Mouse (Mus musculus): ENCODE measurements at regions not wholly inside any gene's neighbourhood (a gene's known extent, or its start where the extent isn't known, plus 50 kb on each side); places are given as distances from the start of the nearest gene placed in this dataset.

GRCm38 (mm10) chr7:36150871-36151560 lies 348.2 kb upstream of the Zfp507 start:
- no peaks in the 10 kb centered on the region for H3K27me3 ChIP-seq (ENCODE audit: control insufficient read depth, insufficient read depth, low read length)
- H3K36me3 ChIP-seq (ENCODE audit: control insufficient read depth, insufficient read depth, low read length), result no peaks in the 10 kb centered on the region
- H3K4me1 ChIP-seq (ENCODE audit: control insufficient read depth, insufficient read depth, low read length), result no peaks in the 10 kb centered on the region
- H3K27ac ChIP-seq (ENCODE audit: control insufficient read depth, insufficient read depth, low read depth, low read length), result no peak overlapping the region
- H3K4me3 ChIP-seq (ENCODE audit: control insufficient read depth, low read depth, low read length), result no peak overlapping the region
- TF ChIP-seq POLR2A (IDR thresholded peaks at IDR 0.05; ENCODE audit: control insufficient read depth, low read depth, low read length) (no peak), CTCF (IDR thresholded peaks at IDR 0.05; ENCODE audit: control insufficient read depth, insufficient read depth, insufficient replicate concordance, low read depth, low read length) (no peak)

- Histone ChIP-seq H3K36me3 (ENCODE audit: control insufficient read depth, insufficient read depth, low read length) (no peaks in the 10 kb centered on the region), H3K4me3 (ENCODE audit: control insufficient read depth, low read depth, low read length) (no peak overlapping the region), H3K27me3 (ENCODE audit: control insufficient read depth, insufficient read depth, low read length) (no peaks in the 10 kb centered on the region), H3K4me1 (ENCODE audit: control insufficient read depth, insufficient read depth, low read length) (no peaks in the 10 kb centered on the region), H3K27ac (ENCODE audit: control insufficient read depth, insufficient read depth, low read depth, low read length) (no peak overlapping the region)
- TF ChIP-seq CTCF (IDR thresholded peaks at IDR 0.05; ENCODE audit: control insufficient read depth, insufficient read depth, insufficient replicate concordance, low read depth, low read length), result no peak
- no peak for TF ChIP-seq POLR2A (IDR thresholded peaks at IDR 0.05; ENCODE audit: control insufficient read depth, low read depth, low read length)
These were observed 333.8 kb upstream of the Zfp507 start for GRCm38 (mm10) chr7:36136571-36136970.

- H3K4me1 ChIP-seq (ENCODE audit: control insufficient read depth, insufficient read depth, low read length), result no peaks in the 10 kb centered on the region
These were observed 331.8 kb upstream of the Zfp507 start for GRCm38 (mm10) chr7:36134557-36134956.

GRCm38 (mm10) chr7:36133658-36134143 lies 330.9 kb upstream of the Zfp507 start:
- no peaks in the 10 kb centered on the region for H3K4me1 ChIP-seq (ENCODE audit: control insufficient read depth, insufficient read depth, low read length)
- no peaks in the 10 kb centered on the region for H3K27me3 ChIP-seq (ENCODE audit: control insufficient read depth, insufficient read depth, low read length)
- TF ChIP-seq POLR2A (IDR thresholded peaks at IDR 0.05; ENCODE audit: control insufficient read depth, low read depth, low read length) (no peak), CTCF (IDR thresholded peaks at IDR 0.05; ENCODE audit: control insufficient read depth, insufficient read depth, insufficient replicate concordance, low read depth, low read length) (no peak)
- H3K4me3 ChIP-seq (ENCODE audit: control insufficient read depth, low read depth, low read length), result no peak overlapping the region
- no peak overlapping the region for H3K27ac ChIP-seq (ENCODE audit: control insufficient read depth, insufficient read depth, low read depth, low read length)
- no peaks in the 10 kb centered on the region for H3K36me3 ChIP-seq (ENCODE audit: control insufficient read depth, insufficient read depth, low read length)

More at GRCm38 (mm10) chr7:36134557-36134956, 331.8 kb upstream of the Zfp507 start:
- TF ChIP-seq POLR2A (IDR thresholded peaks at IDR 0.05; ENCODE audit: control insufficient read depth, low read depth, low read length) (no peak), CTCF (IDR thresholded peaks at IDR 0.05; ENCODE audit: control insufficient read depth, insufficient read depth, insufficient replicate concordance, low read depth, low read length) (no peak)
- no peak overlapping the region for H3K27ac ChIP-seq (ENCODE audit: control insufficient read depth, insufficient read depth, low read depth, low read length)
- H3K36me3 ChIP-seq (ENCODE audit: control insufficient read depth, insufficient read depth, low read length), result no peaks in the 10 kb centered on the region
- H3K27me3 ChIP-seq (ENCODE audit: control insufficient read depth, insufficient read depth, low read length), result no peaks in the 10 kb centered on the region
- H3K4me3 ChIP-seq (ENCODE audit: control insufficient read depth, low read depth, low read length), result no peak overlapping the region

GRCm38 (mm10) chr7:36133026-36133425 lies 330.2 kb upstream of the Zfp507 start:
- H3K27ac ChIP-seq (ENCODE audit: control insufficient read depth, insufficient read depth, low read depth, low read length), result no peak overlapping the region
- TF ChIP-seq POLR2A (IDR thresholded peaks at IDR 0.05; ENCODE audit: control insufficient read depth, low read depth, low read length) (no peak), CTCF (IDR thresholded peaks at IDR 0.05; ENCODE audit: control insufficient read depth, insufficient read depth, insufficient replicate concordance, low read depth, low read length) (no peak)
- no peaks in the 10 kb centered on the region for H3K27me3 ChIP-seq (ENCODE audit: control insufficient read depth, insufficient read depth, low read length)
- no peak overlapping the region for H3K4me3 ChIP-seq (ENCODE audit: control insufficient read depth, low read depth, low read length)
- H3K4me1 ChIP-seq (ENCODE audit: control insufficient read depth, insufficient read depth, low read length), result no peaks in the 10 kb centered on the region
- no peaks in the 10 kb centered on the region for H3K36me3 ChIP-seq (ENCODE audit: control insufficient read depth, insufficient read depth, low read length)

- no peak for TF ChIP-seq POLR2A (IDR thresholded peaks at IDR 0.05; ENCODE audit: control insufficient read depth, low read depth, low read length)
- TF ChIP-seq CTCF (IDR thresholded peaks at IDR 0.05; ENCODE audit: control insufficient read depth, insufficient read depth, insufficient replicate concordance, low read depth, low read length), result no peak
- Histone ChIP-seq H3K4me1 (ENCODE audit: control insufficient read depth, insufficient read depth, low read length) (no peaks in the 10 kb centered on the region), H3K27ac (ENCODE audit: control insufficient read depth, insufficient read depth, low read depth, low read length) (no peak overlapping the region), H3K27me3 (ENCODE audit: control insufficient read depth, insufficient read depth, low read length) (no peaks in the 10 kb centered on the region), H3K4me3 (ENCODE audit: control insufficient read depth, low read depth, low read length) (no peak overlapping the region), H3K36me3 (ENCODE audit: control insufficient read depth, insufficient read depth, low read length) (no peaks in the 10 kb centered on the region)
These were observed 329.8 kb upstream of the Zfp507 start for GRCm38 (mm10) chr7:36132569-36132968.

GRCm38 (mm10) chr7:36097054-36097453 lies 294.3 kb upstream of the Zfp507 start:
- H3K4me1 ChIP-seq (ENCODE audit: control insufficient read depth, insufficient read depth, low read length), result no peaks in the 10 kb centered on the region
- no peak overlapping the region for H3K27ac ChIP-seq (ENCODE audit: control insufficient read depth, insufficient read depth, low read depth, low read length)
- no peaks in the 10 kb centered on the region for H3K27me3 ChIP-seq (ENCODE audit: control insufficient read depth, insufficient read depth, low read length)
- no peak for TF ChIP-seq POLR2A (IDR thresholded peaks at IDR 0.05; ENCODE audit: control insufficient read depth, low read depth, low read length)
- no peak for TF ChIP-seq CTCF (IDR thresholded peaks at IDR 0.05; ENCODE audit: control insufficient read depth, insufficient read depth, insufficient replicate concordance, low read depth, low read length)
- H3K4me3 ChIP-seq (ENCODE audit: control insufficient read depth, low read depth, low read length), result no peak overlapping the region
- H3K36me3 ChIP-seq (ENCODE audit: control insufficient read depth, insufficient read depth, low read length), result no peaks in the 10 kb centered on the region

All from testis, adult 2 months (tissue).